Mouse (Mus musculus) forebrain, embryonic 15.5 days (tissue): ENCODE measurements around the gene Gm45808. TPM values are rescaled to one million over a fixed set of nuclear protein-coding genes. Genes with fewer than 3 reads are reported as not detected.
A peak's percentile ranks its signal among the peaks of the same experiment; 100 is the strongest.
"Not testable (repeated sequence)": the region's sequence is repeated elsewhere in the genome, so short reads cannot be mapped to it uniquely, and the experiment has no call there.

ENCODE experiments used
- ATAC-seq: fragments of 200-750 bp; cut with Nextera tagmentation; replicated peaks from 2 replicates; pipeline ENCODE4 v1.8.0; 2017; ENCODE audit warnings: mild to moderate bottlenecking, moderate TSS enrichment, moderate library complexity
- H3K27ac ChIP-seq: fragments of 300-500 bp; sonication (generic); replicated peaks from 2 replicates; pipeline ENCODE4 v1.5.1; 2015; ENCODE audit warnings: mild to moderate bottlenecking, inconsistent platforms
- H3K27me3 ChIP-seq: fragments of 300-500 bp; sonication (generic); 2 replicates; pipeline ENCODE4 v1.6.1; 2015; ENCODE audit warnings: inconsistent platforms
- H3K36me3 ChIP-seq: fragments of 300-500 bp; sonication (generic); 2 replicates; pipeline ENCODE4 v1.6.1; 2015; ENCODE audit warnings: mild to moderate bottlenecking, inconsistent platforms
- H3K4me1 ChIP-seq: fragments of 300-500 bp; sonication (generic); 2 replicates; pipeline ENCODE4 v1.6.1; 2015; ENCODE audit warnings: inconsistent platforms
- H3K4me2 ChIP-seq: fragments of 300-500 bp; sonication (generic); replicated peaks from 2 replicates; pipeline ENCODE4 v1.6.1; 2015; ENCODE audit warnings: mild to moderate bottlenecking, inconsistent platforms
- H3K4me3 ChIP-seq: fragments of 300-500 bp; sonication (generic); 2 replicates; pipeline ENCODE4 v1.5.1; 2015; ENCODE audit warnings: mild to moderate bottlenecking, inconsistent platforms
- H3K9ac ChIP-seq: fragments of 300-500 bp; sonication (generic); replicated peaks from 2 replicates; pipeline ENCODE4 v1.6.1; 2015; ENCODE audit warnings: mild to moderate bottlenecking, inconsistent platforms
- H3K9me3 ChIP-seq: fragments of 300-500 bp; sonication (generic); 2 replicates; pipeline ENCODE4 v1.6.1; 2016; ENCODE audit warnings: inconsistent platforms
- WGBS: fragments of 180-500 bp; shearing (Covaris S2); methylation state at CpG from one replicate; pipeline ENCODE4 v1.1.7; 2015; ENCODE audit warnings: mixed read lengths; 5-methylcytosine and 5-hydroxymethylcytosine counted together
- polyA plus RNA-seq: library from polyadenylated mRNA; unstranded; fragments of >200 nt; fragmentation: Nextera tagmentation; extraction: Ambion mirVana; gene quantifications from 2 replicates; pipeline ENCODE4 v1.2.1, GENCODE M21; 2015

Gene Gm45808
- polyA plus RNA-seq = not detected in 2 replicates

DNA sequence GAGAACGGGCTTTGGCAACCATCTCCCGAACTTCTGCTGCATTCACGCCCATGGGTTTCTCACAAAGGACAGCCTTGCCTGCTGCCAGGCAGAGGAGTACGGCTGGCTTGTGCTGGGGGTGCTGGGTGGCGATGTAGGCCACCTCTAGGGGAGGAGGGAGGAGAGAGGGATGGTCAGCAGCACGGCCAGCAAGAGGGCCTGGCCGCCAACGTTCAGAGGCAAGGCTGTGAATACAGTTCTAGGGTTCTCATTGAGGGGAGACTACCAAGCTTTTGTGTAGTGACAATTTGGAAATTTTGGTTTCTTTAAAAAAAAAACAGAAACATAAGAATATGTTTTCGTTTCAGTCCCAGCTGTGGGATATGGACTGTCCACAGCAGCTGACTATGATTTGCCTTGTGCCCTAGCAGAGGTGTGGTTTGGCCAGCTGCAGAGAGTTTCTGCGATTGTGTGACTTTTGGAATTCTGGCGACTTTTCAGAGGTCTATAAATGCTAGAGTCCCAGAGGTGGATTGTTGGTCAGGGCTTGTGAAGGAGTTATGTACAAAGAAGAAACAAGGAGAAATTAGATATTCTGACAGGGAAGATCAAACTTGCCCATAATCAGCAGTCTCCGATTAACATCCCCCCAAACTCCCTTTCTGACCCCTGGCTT is at the start of gene Gm45808:
Gm45808 (minus strand) TSS at position 51 of the 655 bp plus-strand sequence.
- H3K27me3 ChIP-seq = no peaks in the 10 kb centered on the region
- no peak within 1 kb of the TSS for H3K27ac ChIP-seq
- no peak for ATAC-seq
- no peak within 1 kb of the TSS for H3K4me2 ChIP-seq
- H3K9me3 ChIP-seq = no peaks in the 10 kb centered on the region
- H3K36me3 ChIP-seq = no peaks in the 10 kb centered on the region
- peaks cover 16% of the 10 kb centered on the region for H3K4me1 ChIP-seq
- no peak within 1 kb of the TSS for H3K9ac ChIP-seq
- WGBS = 87% methylated on average over 12 of the region's 12 CpGs
- no peak within 1 kb of the TSS for H3K4me3 ChIP-seq

DNA sequence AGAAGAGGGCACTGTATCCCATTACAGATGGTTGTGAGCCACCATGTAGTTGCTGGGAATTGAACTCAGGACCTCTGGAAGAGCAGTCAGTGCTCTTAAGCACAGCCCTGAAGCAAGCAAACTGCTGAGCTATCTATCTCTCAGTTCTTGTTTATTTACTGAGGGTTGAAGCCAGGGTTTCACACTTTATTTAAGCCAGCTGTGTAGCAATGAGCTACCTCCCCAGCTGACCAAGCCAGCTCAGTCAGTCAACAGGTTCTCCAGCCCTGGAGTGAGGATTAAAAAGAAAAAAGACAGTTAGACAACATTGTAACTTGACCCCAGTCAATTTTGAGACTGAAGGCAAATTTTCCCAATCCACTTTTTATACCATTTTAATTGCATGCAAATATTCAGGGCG is 49.1 kb upstream of the Gm45808 start:
- Histone ChIP-seq H3K9me3 (no peaks in the 10 kb centered on the region), H3K4me3 (no peak overlapping the region), H3K4me1 (peaks cover 7% of the 10 kb centered on the region), H3K36me3 (no peaks in the 10 kb centered on the region), H3K27me3 (no peaks in the 10 kb centered on the region), H3K4me2 (no peak overlapping the region), H3K27ac (no peak overlapping the region), H3K9ac (no peak overlapping the region)
- WGBS = 76% methylated on average over 1 of the region's 1 CpGs
- no peak for ATAC-seq

DNA sequence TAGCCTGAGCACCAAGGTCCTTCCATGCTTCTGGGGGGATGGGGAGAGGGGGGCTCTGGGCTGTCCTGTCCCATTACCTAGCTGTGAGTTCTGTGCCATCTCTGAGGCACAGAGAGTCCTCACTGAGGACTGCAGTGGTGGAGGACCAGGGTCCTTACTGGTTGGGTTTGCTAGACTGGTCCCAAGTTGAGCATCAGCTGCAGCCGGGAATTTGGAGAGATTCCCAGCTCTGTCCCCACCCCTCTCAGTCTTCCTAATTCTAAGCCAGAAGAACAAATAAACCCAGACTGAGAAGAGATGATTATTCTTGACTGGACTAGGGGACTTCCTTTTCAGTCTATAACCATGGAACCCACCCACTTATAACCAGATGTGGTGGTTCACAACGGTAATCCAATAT is 44.0 kb upstream of the Gm45808 start:
- Histone ChIP-seq H3K27ac (no peak overlapping the region), H3K9ac (no peak overlapping the region), H3K36me3 (no peaks in the 10 kb centered on the region), H3K4me2 (no peak overlapping the region), H3K27me3 (no peaks in the 10 kb centered on the region), H3K4me3 (no peak overlapping the region), H3K4me1 (peaks cover 3% of the 10 kb centered on the region; the same call in 1 of the 2 replicates), H3K9me3 (no peaks in the 10 kb centered on the region)
- ATAC-seq = no peak
- WGBS = 66% methylated on average over 2 of the region's 2 CpGs

GRCm38 (mm10) chr7:45529461-45529860 is 42.9 kb upstream of the Gm45808 start:
- no peak for ATAC-seq
- 24% methylated on average over 6 of the region's 6 CpGs for WGBS
- Histone ChIP-seq H3K4me3 (no peak overlapping the region), H3K9ac (no peak overlapping the region), H3K36me3 (no peaks in the 10 kb centered on the region), H3K27me3 (no peaks in the 10 kb centered on the region), H3K4me2 (no peak overlapping the region), H3K9me3 (no peaks in the 10 kb centered on the region), H3K27ac (no peak overlapping the region), H3K4me1 (peaks cover 14% of the 10 kb centered on the region)

DNA sequence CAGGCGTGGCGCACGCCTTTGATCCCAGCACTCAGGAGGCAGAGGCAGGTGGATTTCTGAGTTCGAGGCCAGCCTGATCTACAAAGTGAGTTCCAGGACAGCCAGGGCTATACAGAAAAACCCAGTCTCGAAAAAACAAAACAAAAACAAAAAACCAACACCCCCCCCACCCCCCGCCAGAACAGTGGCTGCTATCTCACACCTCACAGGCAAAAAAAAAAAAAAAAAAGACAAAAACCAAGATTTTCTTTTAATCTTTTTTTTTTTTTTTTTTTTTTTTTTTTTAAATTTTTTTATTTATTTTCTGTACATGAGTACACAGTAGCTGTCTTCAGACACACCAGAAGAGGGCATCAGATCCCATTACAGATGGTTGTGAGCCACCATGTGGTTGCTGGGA is 40.6 kb upstream of the Gm45808 start:
- H3K9me3 ChIP-seq, H3K27me3 ChIP-seq, H3K27ac ChIP-seq, H3K4me2 ChIP-seq, H3K9ac ChIP-seq, H3K36me3 ChIP-seq, H3K4me3 ChIP-seq, ATAC-seq: not testable (repeated sequence)
- 95% methylated on average over 6 of the region's 6 CpGs for WGBS
- peaks cover 29% of the 10 kb centered on the region for H3K4me1 ChIP-seq

- Histone ChIP-seq H3K27ac (peak overlapping the region; percentile 76), H3K4me2 (peak overlapping the region; percentile 76), H3K27me3 (no peaks in the 10 kb centered on the region), H3K9me3 (no peaks in the 10 kb centered on the region), H3K36me3 (no peaks in the 10 kb centered on the region), H3K4me1 (peaks cover 31% of the 10 kb centered on the region), H3K9ac (peak overlapping the region; percentile 71), H3K4me3 (peak overlapping the region; percentile 65)
- ATAC-seq = no peak; the same call in 1 of the 2 replicates
- WGBS = 25% methylated on average over 7 of the region's 7 CpGs
Measured at GRCm38 (mm10) chr7:45526474-45527120, 40.0 kb upstream of the Gm45808 start.

DNA sequence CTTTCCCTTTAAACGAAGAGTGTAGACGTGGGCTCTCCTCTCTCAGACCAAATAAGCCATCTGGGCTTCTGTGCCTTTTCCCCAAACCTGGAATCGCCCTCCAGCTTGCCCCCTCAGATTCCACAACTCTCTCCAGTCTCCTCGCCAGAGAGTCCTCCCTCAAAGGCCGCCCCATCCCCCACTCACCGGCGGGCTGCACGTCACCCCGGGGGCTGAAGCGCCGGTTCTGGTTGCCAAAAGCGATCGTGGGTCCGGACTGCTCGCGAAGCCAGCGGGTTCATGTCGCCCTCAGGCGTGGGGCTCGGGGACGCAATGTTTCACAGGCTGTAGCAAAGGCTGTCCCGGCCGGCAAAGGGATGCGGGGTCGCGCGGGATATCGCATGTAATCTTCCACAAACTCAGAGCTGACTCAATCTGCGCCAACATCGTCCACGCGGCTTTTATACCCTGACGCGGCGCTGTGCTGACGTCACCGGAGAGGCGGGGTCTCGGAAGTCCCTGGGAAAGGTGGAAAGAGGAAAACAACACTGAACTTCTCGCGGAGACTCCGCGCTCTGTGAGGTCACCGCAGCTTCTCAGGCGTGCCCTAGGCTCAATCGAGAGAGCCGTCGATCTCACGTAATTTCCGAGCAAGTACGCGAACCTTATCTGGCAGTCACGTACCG is 39.3 kb upstream of the Gm45808 start, which contains the start of the genes Ppp1r15a and Plekha4:
Ppp1r15a (minus strand) TSS at position 460 of the 665 bp plus-strand sequence.
Plekha4 (plus strand) TSS at position 522 of the 665 bp plus-strand sequence.
- Histone ChIP-seq H3K9me3 (no peaks in the 10 kb centered on the region), H3K9ac (peak within 1 kb of the TSS; percentile 71), H3K4me3 (peak within 1 kb of the TSS; percentile 65), H3K36me3 (no peaks in the 10 kb centered on the region), H3K4me1 (peaks cover 31% of the 10 kb centered on the region), H3K27ac (peak within 1 kb of the TSS; percentile 76), H3K27me3 (no peaks in the 10 kb centered on the region), H3K4me2 (peak within 1 kb of the TSS; percentile 76)
- WGBS = under 1% methylated on average over 54 of the region's 54 CpGs
- peak; percentile 77 for ATAC-seq

- Histone ChIP-seq H3K36me3 (no peaks in the 10 kb centered on the region), H3K27me3 (no peaks in the 10 kb centered on the region), H3K4me3 (peak overlapping the region; percentile 65), H3K4me1 (peaks cover 29% of the 10 kb centered on the region), H3K27ac (no peak overlapping the region), H3K9ac (peak overlapping the region; percentile 71), H3K4me2 (peak overlapping the region; percentile 76), H3K9me3 (no peaks in the 10 kb centered on the region)
- 31% methylated on average over 12 of the region's 12 CpGs for WGBS
- no peak for ATAC-seq
Measured at GRCm38 (mm10) chr7:45524841-45525621, 38.4 kb upstream of the Gm45808 start.

DNA sequence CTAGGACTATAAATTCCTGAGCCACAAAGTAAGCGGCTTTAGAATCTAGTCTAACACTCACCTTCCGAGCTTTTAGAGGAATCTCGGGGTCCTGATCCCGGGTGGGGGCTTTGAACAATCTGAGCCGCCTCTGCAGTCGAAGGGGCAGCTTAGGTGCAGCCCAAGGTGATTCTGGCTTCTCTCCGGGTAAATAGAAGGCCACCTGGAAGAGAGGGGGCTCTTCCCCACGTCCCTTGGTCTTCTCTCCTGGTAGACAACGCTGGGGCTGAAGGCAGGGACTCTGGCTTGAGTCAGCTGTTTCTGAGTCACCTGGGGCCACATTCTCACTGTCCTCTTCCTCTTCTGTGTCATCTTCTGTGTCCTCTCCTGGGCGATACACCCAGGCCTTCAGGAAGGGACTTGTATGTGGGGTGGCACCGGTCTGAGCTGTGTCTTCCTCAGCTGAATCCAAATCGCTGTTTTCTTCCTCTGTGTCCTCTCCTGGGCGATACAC is 37.1 kb upstream of the Gm45808 start:
- Histone ChIP-seq H3K9ac (no peak overlapping the region), H3K27ac (no peak overlapping the region), H3K36me3 (no peaks in the 10 kb centered on the region), H3K4me2 (no peak overlapping the region), H3K4me1 (peaks cover 29% of the 10 kb centered on the region), H3K27me3 (no peaks in the 10 kb centered on the region), H3K9me3 (no peaks in the 10 kb centered on the region), H3K4me3 (no peak overlapping the region)
- 89% methylated on average over 13 of the region's 13 CpGs for WGBS
- no peak for ATAC-seq

GRCm38 (mm10) chr7:45522957-45523676 is 36.5 kb upstream of the Gm45808 start:
- Histone ChIP-seq H3K27ac (no peak overlapping the region), H3K4me1 (peaks cover 29% of the 10 kb centered on the region), H3K4me3 (no peak overlapping the region), H3K27me3 (no peaks in the 10 kb centered on the region), H3K9me3 (no peaks in the 10 kb centered on the region), H3K4me2 (no peak overlapping the region), H3K36me3 (no peaks in the 10 kb centered on the region), H3K9ac (no peak overlapping the region)
- no peak for ATAC-seq
- WGBS = 80% methylated on average over 18 of the region's 18 CpGs

DNA sequence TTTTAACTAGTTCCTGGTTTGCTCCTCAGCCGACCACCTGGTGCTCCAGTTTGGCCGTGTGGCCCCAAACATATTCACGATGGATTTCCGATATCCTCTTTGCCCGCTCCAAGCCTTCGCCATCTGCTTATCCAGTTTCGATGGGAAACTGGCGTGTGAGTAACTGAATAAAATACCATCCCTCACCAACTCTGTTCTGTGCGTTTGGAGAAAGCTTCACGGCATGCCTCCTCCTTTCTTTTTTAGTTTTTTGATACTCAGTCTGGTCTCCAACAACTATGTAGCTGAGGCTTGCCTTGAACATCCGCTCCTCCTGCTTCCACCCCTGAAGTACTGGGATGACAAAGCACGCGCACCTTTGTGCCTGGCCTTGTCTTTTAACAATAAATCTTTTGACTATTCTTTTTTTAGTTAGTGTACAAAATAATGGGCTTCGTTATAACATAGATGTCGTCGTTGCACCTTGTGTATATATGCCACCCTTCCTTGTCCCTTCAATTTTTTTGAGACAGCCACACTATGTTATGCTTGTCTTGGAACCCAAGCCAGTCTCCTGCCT is 35.7 kb upstream of the Gm45808 start:
- H3K9me3 ChIP-seq = no peaks in the 10 kb centered on the region
- H3K4me1 ChIP-seq = peaks cover 29% of the 10 kb centered on the region
- no peaks in the 10 kb centered on the region for H3K27me3 ChIP-seq
- no peaks in the 10 kb centered on the region for H3K36me3 ChIP-seq
- ATAC-seq = 0 out of 2 replicates have a peak, but pooled peaks have one; percentile 5
- 0 out of 2 replicates have a peak overlapping the region, but pooled peaks have one; percentile 16 for H3K9ac ChIP-seq
- 0 out of 2 replicates have a peak overlapping the region, but pooled peaks have one; percentile 91 for H3K27ac ChIP-seq
- 52% methylated on average over 16 of the region's 16 CpGs for WGBS
- H3K4me2 ChIP-seq = peak overlapping the region; percentile 51
- H3K4me3 ChIP-seq = peak overlapping the region; percentile 56
